Mouse (Mus musculus): ENCODE measurements around the gene Ephb2.

GRCm38 (mm10) chr4:136755364-136755811 is 80.4 kb downstream of the Ephb2 start:
- no peak for TF ChIP-seq CTCF (IDR thresholded peaks at IDR 0.05; ENCODE audit: control insufficient read depth, insufficient read depth, insufficient read length)
- TF ChIP-seq CEBPB (IDR thresholded peaks at IDR 0.05; ENCODE audit: low read depth), result no peak
- no peak for TF ChIP-seq MAX (IDR thresholded peaks at IDR 0.05)
- no peak for TF ChIP-seq USF1 (IDR thresholded peaks at IDR 0.05; ENCODE audit: low read depth)
- no peak for TF ChIP-seq MYOD1 (IDR thresholded peaks at IDR 0.05; ENCODE audit: control insufficient read depth, insufficient read length, low read depth)
- no peak for TF ChIP-seq MYOG (IDR thresholded peaks at IDR 0.05; ENCODE audit: control insufficient read depth, extremely low read depth, insufficient read length)

Measured in C2C12 (cell line).